Mouse (Mus musculus): ENCODE measurements at regions not wholly inside any gene's neighbourhood (a gene's known extent, or its start where the extent isn't known, plus 50 kb on each side); places are given as distances from the start of the nearest gene placed in this dataset.

- no peaks in the 10 kb centered on the region for H3K9me3 ChIP-seq (replicated peaks; ENCODE audit: insufficient read depth, low read length)
- no peak overlapping the region for H3K27ac ChIP-seq (ENCODE audit: control insufficient read depth, low read depth, low read length)
- no peaks in the 10 kb centered on the region for H3K79me2 ChIP-seq (ENCODE audit: control insufficient read depth, insufficient read depth, low read length, poor library complexity)
- H3K9ac ChIP-seq (ENCODE audit: control insufficient read depth, low read depth, low read length, poor library complexity, severe bottlenecking) = no peak overlapping the region
- peaks cover 7 to 10% of the 10 kb centered on the region in 2 experiments for H3K27me3 ChIP-seq (ENCODE audit: control insufficient read depth in 1 of 2, insufficient read depth in 2 of 2, low read length in 2 of 2)
- H3K4me1 ChIP-seq (ENCODE audit: control insufficient read depth in 1 of 2, insufficient read depth in 2 of 2, low read length in 2 of 2) = no peaks in the 10 kb centered on the region
- TF ChIP-seq SMC3 (IDR thresholded peaks at IDR 0.05; ENCODE audit: low read depth, low read length) (no peak), ZC3H11A (IDR thresholded peaks at IDR 0.05; ENCODE audit: low read depth, low read length) (no peak), TAL1 (IDR thresholded peaks at IDR 0.05; ENCODE audit: low read length) (no peak), RCOR1 (IDR thresholded peaks at IDR 0.05; ENCODE audit: low read depth, low read length) (no peak), USF2 (IDR thresholded peaks at IDR 0.05; ENCODE audit: borderline replicate concordance in 1 of 2, insufficient read depth in 1 of 2, low read depth in 1 of 2, low read length in 2 of 2) (no peak), ZMIZ1 (IDR thresholded peaks at IDR 0.05; ENCODE audit: low read depth, low read length) (no peak), POLR2AphosphoS2 (IDR thresholded peaks at IDR 0.05; ENCODE audit: low read length) (no peak), MYB (IDR thresholded peaks at IDR 0.05; ENCODE audit: low read depth, low read length) (no peak), MYC (IDR thresholded peaks at IDR 0.05; ENCODE audit: low read depth, low read length) (no peak), RAD21 (IDR thresholded peaks at IDR 0.05; ENCODE audit: low read depth, low read length) (no peak), MAFK (IDR thresholded peaks at IDR 0.05; ENCODE audit: borderline replicate concordance, low read depth, low read length) (no peak), KAT2A (conservative IDR thresholded peaks at IDR 0.05; ENCODE audit: low read depth, low read length) (no peak), EP300 (IDR thresholded peaks at IDR 0.05; ENCODE audit: low read depth in 1 of 2, low read length in 2 of 2) (no peak), MXI1 (IDR thresholded peaks at IDR 0.05; ENCODE audit: low read depth, low read length) (no peak), CTCF (IDR thresholded peaks at IDR 0.05 in 2 of 3, conservative IDR thresholded peaks at IDR 0.05 in 1 of 3; ENCODE audit: control insufficient read depth in 1 of 3, insufficient read depth in 1 of 3, low read depth in 2 of 3, low read length in 3 of 3, poor library complexity in 1 of 3, severe bottlenecking in 1 of 3) (no peak), MEF2A (IDR thresholded peaks at IDR 0.05; ENCODE audit: extremely low read depth, insufficient replicate concordance, low read depth, low read length, poor library complexity, severe bottlenecking) (no peak), TBP (IDR thresholded peaks at IDR 0.05; ENCODE audit: low read depth, low read length) (no peak), ZKSCAN1 (IDR thresholded peaks at IDR 0.05; ENCODE audit: low read depth, low read length) (no peak)
- H3K36me3 ChIP-seq (ENCODE audit: control insufficient read depth in 1 of 2, insufficient read depth in 2 of 2, low read length in 2 of 2) = no peaks in the 10 kb centered on the region
- no peak overlapping the region for H3K4me3 ChIP-seq (ENCODE audit: control insufficient read depth in 1 of 2, insufficient read depth in 1 of 2, low read depth in 2 of 2, low read length in 2 of 2)
- no peak for DNase-seq (ENCODE audit: low read depth, low spot score)
Observed at GRCm38 (mm10) chr9:59163390-59163976, 127.2 kb upstream of the Neo1 start.

DNA sequence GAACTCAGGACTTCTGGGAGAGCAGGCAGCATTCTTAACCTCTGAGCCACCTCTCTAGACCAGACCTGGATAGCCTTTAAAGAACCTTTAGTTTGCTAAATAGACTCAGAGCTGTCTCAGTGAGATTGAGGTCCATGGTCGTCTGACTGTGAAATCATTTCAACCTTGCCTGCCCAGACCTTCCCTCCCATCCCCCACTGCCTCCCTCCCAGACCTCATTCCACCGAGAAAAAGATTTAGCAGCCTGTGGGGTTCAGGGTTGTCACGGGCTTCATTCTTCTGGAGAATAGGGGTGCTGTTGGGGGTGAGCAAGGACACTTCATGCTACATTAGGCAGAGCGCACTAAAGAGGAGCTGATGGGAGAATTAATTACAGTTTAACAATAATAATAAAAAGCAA is 126.7 kb upstream of the Neo1 start:
- TF ChIP-seq NELFE (IDR thresholded peaks at IDR 0.05; ENCODE audit: low read depth, low read length) (no peak), JUND (IDR thresholded peaks at IDR 0.05; ENCODE audit: low read depth, low read length) (no peak), HCFC1 (IDR thresholded peaks at IDR 0.05; ENCODE audit: low read depth, low read length) (no peak), SIN3A (IDR thresholded peaks at IDR 0.05; ENCODE audit: low read length) (no peak), CTCF (IDR thresholded peaks at IDR 0.05 in 2 of 3, conservative IDR thresholded peaks at IDR 0.05 in 1 of 3; ENCODE audit: control insufficient read depth in 1 of 3, insufficient read depth in 1 of 3, low read depth in 2 of 3, low read length in 3 of 3, poor library complexity in 1 of 3, severe bottlenecking in 1 of 3) (no peak), NRF1 (IDR thresholded peaks at IDR 0.05; ENCODE audit: insufficient read depth, low read depth, low read length, poor library complexity, severe bottlenecking) (no peak), GABPA (IDR thresholded peaks at IDR 0.05; ENCODE audit: low read depth, low read length) (no peak)
- no peaks in the 10 kb centered on the region for H3K9me3 ChIP-seq (replicated peaks; ENCODE audit: insufficient read depth, low read length)
- no peak for DNase-seq (ENCODE audit: low read depth, low spot score)

More for the DNA sequence above, 126.7 kb upstream of the Neo1 start:
- Histone ChIP-seq H3K27ac (ENCODE audit: control insufficient read depth, low read depth, low read length) (no peak overlapping the region), H3K36me3 (ENCODE audit: control insufficient read depth in 1 of 2, insufficient read depth in 2 of 2, low read length in 2 of 2) (no peaks in the 10 kb centered on the region), H3K79me2 (ENCODE audit: control insufficient read depth, insufficient read depth, low read length, poor library complexity) (no peaks in the 10 kb centered on the region), H3K4me3 (ENCODE audit: control insufficient read depth in 1 of 2, insufficient read depth in 1 of 2, low read depth in 2 of 2, low read length in 2 of 2) (no peak overlapping the region), H3K9ac (ENCODE audit: control insufficient read depth, low read depth, low read length, poor library complexity, severe bottlenecking) (no peak overlapping the region), H3K4me1 (ENCODE audit: control insufficient read depth in 1 of 2, insufficient read depth in 2 of 2, low read length in 2 of 2) (no peaks in the 10 kb centered on the region), H3K27me3 (ENCODE audit: control insufficient read depth in 1 of 2, insufficient read depth in 2 of 2, low read length in 2 of 2) (peaks cover 6 to 7% of the 10 kb centered on the region in 2 experiments)

All from MEL (cell line).